Mouse (Mus musculus): ENCODE measurements around the gene Irf2bp2. TPM values are rescaled to one million over a fixed set of nuclear protein-coding genes. Genes with fewer than 3 reads are reported as not detected.
A peak's percentile ranks its signal among the peaks of the same experiment; 100 is the strongest.

The Irf2bp2 gene
- polyA plus RNA-seq (2015; fragmentation: Nextera tagmentation; extraction: Ambion mirVana) = 9.9 and 10.8 TPM in 2 replicates

DNA sequence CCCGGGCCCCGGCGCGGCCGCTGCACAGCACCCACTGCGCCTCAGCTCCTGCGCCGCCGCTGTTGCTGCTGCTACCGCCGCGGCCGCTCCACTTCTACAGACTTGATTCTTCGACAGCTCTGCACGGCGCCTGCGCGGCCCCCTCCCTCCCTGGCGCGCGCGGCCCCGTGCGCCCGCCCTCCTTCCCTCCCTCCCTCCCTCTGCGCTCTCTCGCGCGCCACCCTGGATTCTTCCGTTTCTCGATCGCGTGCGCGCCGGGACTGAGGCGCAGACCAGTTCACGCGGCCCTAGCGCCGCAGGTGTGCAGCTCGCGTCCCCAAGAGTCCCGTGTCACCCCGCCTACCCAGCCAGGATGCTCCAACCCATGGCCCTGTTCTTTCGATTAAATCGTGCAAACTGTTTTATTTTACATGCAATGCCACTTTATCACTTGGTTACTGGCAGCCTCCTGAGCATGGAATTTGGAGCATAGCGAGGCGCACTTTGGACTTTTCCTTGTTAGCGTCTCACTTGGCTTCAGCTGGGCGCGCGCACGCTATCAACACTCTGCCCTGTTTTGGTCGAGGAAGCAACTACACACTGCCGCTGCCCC, at the start of gene Irf2bp2:
Gene Irf2bp2 (minus strand): TSS at position 98 of the 592 bp plus-strand sequence.
- Histone ChIP-seq H3K4me1 (ENCODE audit: control insufficient read depth, insufficient read depth, low read length) (peaks cover 36% of the 10 kb centered on the region), H3K27ac (ENCODE audit: low read length) (peak within 1 kb of the TSS; percentile 100), H3K9ac (ENCODE audit: low read length) (peak within 1 kb of the TSS; percentile 98), H3K27me3 (ENCODE audit: control insufficient read depth, insufficient read depth, low read length) (no peaks in the 10 kb centered on the region), H3K36me3 (ENCODE audit: control insufficient read depth, insufficient read depth, low read length) (no peaks in the 10 kb centered on the region; the same call in 1 of the 2 replicates), H3K4me3 (replicated peaks; ENCODE audit: low read length) (peak within 1 kb of the TSS; percentile 95), H3K4me2 (ENCODE audit: low read depth, low read length) (peak within 1 kb of the TSS; percentile 90), H3K9me3 (replicated peaks; ENCODE audit: control insufficient read depth, low read length) (no peaks in the 10 kb centered on the region)
- WGBS = under 1% methylated on average over 51 of the region's 56 CpGs
- peak; percentile 71 for ATAC-seq (ENCODE audit: insufficient read depth, low FRiP score)

DNA sequence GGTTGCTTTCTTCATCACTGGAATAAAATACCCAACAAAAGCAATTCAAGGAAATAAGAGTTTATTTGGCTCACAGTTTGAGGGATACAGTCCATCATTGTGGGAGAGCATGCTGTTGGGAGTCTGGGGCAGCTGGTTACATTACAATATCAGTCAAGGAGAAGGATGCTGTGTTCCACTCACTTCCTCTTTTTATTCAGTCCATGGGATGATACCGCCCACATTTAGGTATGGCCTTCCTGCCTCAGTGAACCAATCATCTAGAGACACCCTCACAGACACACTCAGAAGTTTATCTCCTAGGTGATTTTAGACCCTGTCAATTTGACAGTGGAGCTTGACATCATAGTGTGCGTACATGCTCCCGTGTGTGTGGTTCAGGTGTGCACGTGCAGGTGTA, 48.9 kb upstream of the Irf2bp2 start:
- no peak overlapping the region for H3K27ac ChIP-seq (ENCODE audit: low read length)
- H3K9me3 ChIP-seq (replicated peaks; ENCODE audit: control insufficient read depth, low read length) = 0 out of 2 replicates have a peak, but pooled peaks cover 3% of the 10 kb centered on the region
- H3K27me3 ChIP-seq (ENCODE audit: control insufficient read depth, insufficient read depth, low read length) = no peaks in the 10 kb centered on the region
- no peak overlapping the region for H3K4me2 ChIP-seq (ENCODE audit: low read depth, low read length)
- H3K36me3 ChIP-seq (ENCODE audit: control insufficient read depth, insufficient read depth, low read length) = no peaks in the 10 kb centered on the region
- no peak for ATAC-seq (ENCODE audit: insufficient read depth, low FRiP score)
- no peak overlapping the region for H3K9ac ChIP-seq (ENCODE audit: low read length)
- 98% methylated on average over 4 of the region's 4 CpGs for WGBS
- no peak overlapping the region for H3K4me3 ChIP-seq (replicated peaks; ENCODE audit: low read length)
- peaks cover 13% of the 10 kb centered on the region; the same call in 1 of the 2 replicates for H3K4me1 ChIP-seq (ENCODE audit: control insufficient read depth, insufficient read depth, low read length)

DNA sequence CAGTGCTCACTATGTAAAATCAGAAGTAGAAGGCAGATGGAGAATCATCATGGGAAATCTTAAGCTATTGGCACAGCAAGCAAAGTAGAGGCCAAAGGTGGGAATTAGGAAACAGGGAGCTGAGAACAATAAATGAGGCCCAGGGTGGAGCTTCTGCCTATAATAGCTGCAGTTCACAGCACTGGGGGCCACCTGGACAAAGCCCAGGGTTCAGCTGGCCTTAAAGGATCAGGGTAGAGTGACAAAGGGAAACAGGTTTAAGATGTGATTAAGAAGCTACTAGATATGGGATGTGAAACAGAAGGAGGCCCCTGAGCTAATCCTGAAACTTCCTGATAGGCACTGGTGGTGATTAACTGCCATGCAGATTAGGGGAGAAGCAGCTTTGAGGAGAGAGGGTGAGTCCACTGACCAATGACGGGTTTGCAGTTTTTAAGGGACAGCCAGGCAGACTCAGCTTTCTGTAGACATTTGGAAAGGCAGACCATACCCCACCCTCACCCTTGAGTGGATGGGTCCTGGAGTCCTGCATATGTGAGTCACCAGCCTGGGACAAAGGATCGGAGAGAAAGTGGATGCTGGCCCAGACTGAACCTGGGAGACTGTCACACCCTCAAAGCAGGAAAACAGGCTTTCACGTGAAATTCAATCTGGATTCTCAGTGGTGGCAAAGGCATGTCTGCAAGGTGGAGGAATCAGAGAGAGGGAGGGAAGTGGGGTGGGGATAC, 47.9 kb upstream of the Irf2bp2 start:
- Histone ChIP-seq H3K36me3 (ENCODE audit: control insufficient read depth, insufficient read depth, low read length) (no peaks in the 10 kb centered on the region), H3K4me2 (ENCODE audit: low read depth, low read length) (no peak overlapping the region), H3K9ac (ENCODE audit: low read length) (no peak overlapping the region), H3K4me1 (ENCODE audit: control insufficient read depth, insufficient read depth, low read length) (peaks cover 5% of the 10 kb centered on the region; the same call in 1 of the 2 replicates), H3K9me3 (replicated peaks; ENCODE audit: control insufficient read depth, low read length) (0 out of 2 replicates have a peak, but pooled peaks cover 3% of the 10 kb centered on the region), H3K4me3 (replicated peaks; ENCODE audit: low read length) (no peak overlapping the region), H3K27me3 (ENCODE audit: control insufficient read depth, insufficient read depth, low read length) (no peaks in the 10 kb centered on the region), H3K27ac (ENCODE audit: low read length) (peak overlapping the region; percentile 24)
- 63% methylated on average over 3 of the region's 3 CpGs for WGBS
- 0 out of 2 replicates have a peak, but pooled peaks have one; percentile 22 for ATAC-seq (ENCODE audit: insufficient read depth, low FRiP score)

DNA sequence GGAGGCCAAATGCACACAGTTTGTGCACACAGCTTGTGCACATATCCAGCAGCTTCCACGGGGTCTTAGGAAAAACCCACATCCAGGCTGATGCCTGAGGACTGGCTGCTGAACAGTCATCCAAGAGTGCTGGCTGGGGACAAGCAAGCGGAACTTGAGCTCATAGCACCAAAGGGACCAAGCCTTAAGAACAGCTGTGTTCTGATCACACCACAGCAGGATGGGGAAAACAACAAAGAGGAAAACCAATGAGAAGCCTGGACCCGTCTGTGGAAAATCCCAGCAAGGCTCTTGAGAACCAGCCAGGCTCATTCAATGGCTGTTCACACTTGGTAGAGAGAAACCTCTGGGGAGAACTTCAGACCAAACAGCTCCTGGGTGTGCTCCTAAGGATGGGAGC, 45.4 kb upstream of the Irf2bp2 start:
- Histone ChIP-seq H3K4me2 (ENCODE audit: low read depth, low read length) (no peak overlapping the region), H3K27ac (ENCODE audit: low read length) (no peak overlapping the region), H3K36me3 (ENCODE audit: control insufficient read depth, insufficient read depth, low read length) (no peaks in the 10 kb centered on the region), H3K9ac (ENCODE audit: low read length) (no peak overlapping the region), H3K9me3 (replicated peaks; ENCODE audit: control insufficient read depth, low read length) (0 out of 2 replicates have a peak, but pooled peaks cover 3% of the 10 kb centered on the region), H3K4me3 (replicated peaks; ENCODE audit: low read length) (no peak overlapping the region), H3K4me1 (ENCODE audit: control insufficient read depth, insufficient read depth, low read length) (no peaks in the 10 kb centered on the region), H3K27me3 (ENCODE audit: control insufficient read depth, insufficient read depth, low read length) (no peaks in the 10 kb centered on the region)
- ATAC-seq (ENCODE audit: insufficient read depth, low FRiP score) = 0 out of 2 replicates have a peak, but pooled peaks have one; percentile 20
- 73% methylated on average over 3 of the region's 3 CpGs for WGBS

DNA sequence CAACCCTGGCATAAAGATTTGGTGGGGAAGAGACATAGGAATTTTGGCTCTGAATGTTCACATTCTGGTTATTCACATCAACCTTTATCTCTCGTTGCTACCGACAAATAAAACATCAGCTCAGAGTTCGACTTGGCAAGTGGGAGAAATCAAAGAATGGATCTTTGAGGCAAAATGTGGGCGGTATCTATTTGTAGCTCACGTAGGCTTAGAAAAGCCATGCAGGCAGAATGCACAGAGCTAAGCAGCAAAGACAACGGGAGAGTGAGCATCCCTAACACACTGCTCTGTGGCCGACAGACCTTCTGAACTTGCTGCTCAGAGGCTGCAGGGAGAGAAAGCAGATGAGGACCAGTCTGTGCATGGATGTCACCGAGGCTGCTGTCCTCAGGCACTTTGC, 44.2 kb upstream of the Irf2bp2 start:
- no peak overlapping the region for H3K4me2 ChIP-seq (ENCODE audit: low read depth, low read length)
- no peak for ATAC-seq (ENCODE audit: insufficient read depth, low FRiP score)

DNA sequence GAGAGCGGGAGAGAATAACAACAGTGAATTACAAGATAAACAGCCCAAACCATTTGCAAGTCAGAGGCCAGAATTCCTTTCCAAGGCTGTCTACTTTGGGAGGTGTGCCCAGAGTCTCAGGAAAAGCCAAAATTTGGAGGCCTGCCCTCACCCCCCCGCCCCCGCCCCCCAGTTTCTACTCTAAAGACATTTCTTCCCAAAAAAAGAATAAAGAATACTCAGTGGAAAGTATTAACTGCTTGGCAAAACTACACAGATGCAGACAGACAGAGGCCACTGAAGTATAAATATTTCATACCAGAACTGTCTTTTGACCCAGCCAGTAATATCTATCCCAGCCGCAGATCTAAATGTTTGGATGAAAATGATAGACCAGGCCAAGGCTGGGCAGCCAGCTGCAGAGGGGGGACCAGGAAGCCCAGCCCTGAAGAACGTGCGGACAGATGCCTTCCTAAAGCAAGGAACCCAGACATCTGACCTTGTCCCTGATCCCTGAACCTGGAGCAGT, 40.8 kb upstream of the Irf2bp2 start:
- H3K4me2 ChIP-seq (ENCODE audit: low read depth, low read length) = no peak overlapping the region
- ATAC-seq (ENCODE audit: insufficient read depth, low FRiP score) = peak; percentile 77
- H3K27ac ChIP-seq (ENCODE audit: low read length) = peak overlapping the region; percentile 55
- 36% methylated on average over 6 of the region's 6 CpGs for WGBS
- no peaks in the 10 kb centered on the region for H3K27me3 ChIP-seq (ENCODE audit: control insufficient read depth, insufficient read depth, low read length)
- H3K4me1 ChIP-seq (ENCODE audit: control insufficient read depth, insufficient read depth, low read length) = no peaks in the 10 kb centered on the region
- H3K36me3 ChIP-seq (ENCODE audit: control insufficient read depth, insufficient read depth, low read length) = no peaks in the 10 kb centered on the region
- H3K9ac ChIP-seq (ENCODE audit: low read length) = no peak overlapping the region
- H3K4me3 ChIP-seq (replicated peaks; ENCODE audit: low read length) = no peak overlapping the region
- no peaks in the 10 kb centered on the region; the same call in 1 of the 2 replicates for H3K9me3 ChIP-seq (replicated peaks; ENCODE audit: control insufficient read depth, low read length)

More for the DNA sequence above, 44.2 kb upstream of the Irf2bp2 start:
- no peak overlapping the region for H3K4me3 ChIP-seq (replicated peaks; ENCODE audit: low read length)
- no peaks in the 10 kb centered on the region for H3K27me3 ChIP-seq (ENCODE audit: control insufficient read depth, insufficient read depth, low read length)
- 0 out of 2 replicates have a peak, but pooled peaks cover 3% of the 10 kb centered on the region for H3K9me3 ChIP-seq (replicated peaks; ENCODE audit: control insufficient read depth, low read length)
- no peak overlapping the region for H3K27ac ChIP-seq (ENCODE audit: low read length)
- H3K36me3 ChIP-seq (ENCODE audit: control insufficient read depth, insufficient read depth, low read length) = no peaks in the 10 kb centered on the region
- no peaks in the 10 kb centered on the region for H3K4me1 ChIP-seq (ENCODE audit: control insufficient read depth, insufficient read depth, low read length)
- no peak overlapping the region for H3K9ac ChIP-seq (ENCODE audit: low read length)
- WGBS = 62% methylated on average over 8 of the region's 8 CpGs

DNA sequence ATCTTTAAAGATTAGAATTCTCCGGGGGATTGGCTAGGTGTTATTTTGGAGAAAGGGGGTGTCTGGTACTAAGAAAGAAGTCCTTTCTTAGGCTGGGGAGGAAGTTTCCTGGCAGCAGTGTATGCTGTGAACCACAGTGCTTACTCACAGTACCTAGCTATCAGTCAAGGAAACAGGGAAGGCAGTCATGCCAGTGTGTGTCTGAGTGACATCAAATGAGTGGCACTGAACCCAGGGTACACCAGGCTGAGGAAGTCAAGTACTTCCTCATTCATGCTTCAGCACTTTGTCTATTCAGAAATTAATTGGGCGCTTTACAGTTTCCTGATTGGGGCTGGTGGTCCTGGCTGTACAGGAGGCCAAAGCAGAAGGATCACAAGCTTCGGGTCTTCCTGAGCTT, 34.8 kb upstream of the Irf2bp2 start:
- WGBS = 83% methylated on average over 3 of the region's 3 CpGs
- Histone ChIP-seq H3K4me2 (ENCODE audit: low read depth, low read length) (no peak overlapping the region), H3K4me3 (replicated peaks; ENCODE audit: low read length) (no peak overlapping the region), H3K9ac (ENCODE audit: low read length) (no peak overlapping the region), H3K9me3 (replicated peaks; ENCODE audit: control insufficient read depth, low read length) (no peaks in the 10 kb centered on the region; the same call in 1 of the 2 replicates), H3K27me3 (ENCODE audit: control insufficient read depth, insufficient read depth, low read length) (no peaks in the 10 kb centered on the region), H3K4me1 (ENCODE audit: control insufficient read depth, insufficient read depth, low read length) (no peaks in the 10 kb centered on the region), H3K36me3 (ENCODE audit: control insufficient read depth, insufficient read depth, low read length) (no peaks in the 10 kb centered on the region), H3K27ac (ENCODE audit: low read length) (no peak overlapping the region)
- no peak for ATAC-seq (ENCODE audit: insufficient read depth, low FRiP score)

DNA sequence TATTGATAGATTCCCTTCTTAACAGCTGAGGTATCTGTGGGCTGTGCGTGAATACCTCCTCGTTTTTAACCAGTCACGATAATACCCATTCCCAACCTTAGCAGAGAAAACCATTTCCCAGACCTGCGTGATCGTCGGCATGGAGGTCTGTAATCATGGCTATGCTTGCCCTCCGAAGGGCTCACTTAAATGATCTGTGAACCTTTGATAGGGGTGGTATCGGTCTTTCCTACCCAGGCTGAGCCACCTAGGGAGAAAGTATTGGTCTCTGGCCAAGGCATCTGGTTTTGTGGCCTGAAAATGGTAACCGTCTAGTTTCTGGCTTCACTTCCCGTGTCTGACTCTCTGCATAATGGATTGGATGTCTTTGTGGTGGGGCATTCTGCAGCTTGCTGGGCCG, 32.6 kb upstream of the Irf2bp2 start:
- H3K36me3 ChIP-seq (ENCODE audit: control insufficient read depth, insufficient read depth, low read length) = no peaks in the 10 kb centered on the region
- H3K4me2 ChIP-seq (ENCODE audit: low read depth, low read length) = no peak overlapping the region
- H3K4me3 ChIP-seq (replicated peaks; ENCODE audit: low read length) = no peak overlapping the region
- 78% methylated on average over 11 of the region's 11 CpGs for WGBS
- ATAC-seq (ENCODE audit: insufficient read depth, low FRiP score) = no peak
- H3K27me3 ChIP-seq (ENCODE audit: control insufficient read depth, insufficient read depth, low read length) = no peaks in the 10 kb centered on the region
- no peak overlapping the region for H3K27ac ChIP-seq (ENCODE audit: low read length)
- no peaks in the 10 kb centered on the region; the same call in 1 of the 2 replicates for H3K9me3 ChIP-seq (replicated peaks; ENCODE audit: control insufficient read depth, low read length)
- H3K9ac ChIP-seq (ENCODE audit: low read length) = no peak overlapping the region
- H3K4me1 ChIP-seq (ENCODE audit: control insufficient read depth, insufficient read depth, low read length) = no peaks in the 10 kb centered on the region

Measured in stomach, embryonic 16.5 days (tissue).